Mouse (Mus musculus): ENCODE data around the gene Car5a. TPM values are rescaled to one million over a fixed set of nuclear protein-coding genes. Genes with fewer than 3 reads are reported as not detected.

The Car5a gene
- polyA plus RNA-seq, 1 experiment from 2014 or later: not detected

GRCm38 (mm10) chr8:121977819-121978590 is 33.3 kb upstream of the Car5a start:
- peak; percentile 80 for DNase-seq (ENCODE audit: low spot score)
- Histone ChIP-seq H3K27me3 (ENCODE audit: control insufficient read depth, insufficient read depth, low read length) (no peaks in the 10 kb centered on the region), H3K4me2 (replicated peaks) (no peak overlapping the region), H3K4me3 (replicated peaks; ENCODE audit: low read length) (no peak overlapping the region), H3K9ac (no peak overlapping the region), H3K9me3 (ENCODE audit: control insufficient read depth, low read length) (no peaks in the 10 kb centered on the region), H3K4me1 (replicated peaks; ENCODE audit: control insufficient read depth, insufficient read depth, low read length) (no peaks in the 10 kb centered on the region), H3K36me3 (replicated peaks; ENCODE audit: control insufficient read depth, insufficient read depth) (peaks cover 86% of the 10 kb centered on the region), H3K27ac (no peak overlapping the region)
- 68% methylated on average over 8 of the region's 8 CpGs for WGBS
- ATAC-seq (ENCODE audit: low FRiP score): peak; percentile 43; the same call in 1 of the 2 replicates

DNA sequence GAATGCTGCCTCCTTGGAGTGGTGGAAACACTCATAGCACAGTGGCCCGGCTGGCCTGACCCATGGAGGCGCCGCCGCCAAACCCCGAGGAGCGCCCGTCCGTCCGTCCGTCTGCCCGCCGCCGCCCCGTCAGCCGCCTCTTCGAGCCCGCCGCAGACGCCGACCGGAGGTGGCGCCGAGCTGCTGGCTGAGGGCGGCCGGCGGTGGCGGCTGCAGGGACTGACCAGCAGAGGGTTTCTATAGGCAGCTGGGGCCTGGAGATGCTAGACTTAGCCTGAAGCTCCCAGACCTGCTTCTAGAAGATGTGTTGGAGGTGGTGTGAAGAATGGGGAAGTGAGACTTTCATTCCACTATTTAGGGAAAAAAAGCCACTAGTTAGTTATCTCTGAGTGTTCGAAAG is 29.2 kb upstream of the Car5a start:
- WGBS: 95% methylated on average over 28 of the region's 28 CpGs

GRCm38 (mm10) chr8:121971488-121972058 is 26.9 kb upstream of the Car5a start:
- peaks cover 31% of the 10 kb centered on the region for H3K4me1 ChIP-seq (replicated peaks; ENCODE audit: control insufficient read depth, insufficient read depth, low read length)
- no peaks in the 10 kb centered on the region for H3K9me3 ChIP-seq (ENCODE audit: control insufficient read depth, low read length)
- H3K27me3 ChIP-seq (ENCODE audit: control insufficient read depth, insufficient read depth, low read length): no peaks in the 10 kb centered on the region
- 65% methylated on average over 17 of the region's 17 CpGs for WGBS
- H3K4me2 ChIP-seq (replicated peaks): no peak overlapping the region
- no peak overlapping the region for H3K4me3 ChIP-seq (replicated peaks; ENCODE audit: low read length)
- H3K36me3 ChIP-seq (replicated peaks; ENCODE audit: control insufficient read depth, insufficient read depth): peaks cover 30% of the 10 kb centered on the region
- 0 out of 2 replicates have a peak overlapping the region, but pooled peaks have one; percentile 11 for H3K9ac ChIP-seq
- ATAC-seq (ENCODE audit: low FRiP score) (no peak), DNase-seq (ENCODE audit: low spot score) (no peak)
- peak overlapping the region; percentile 35; the same call in 1 of the 2 replicates for H3K27ac ChIP-seq

More for the DNA sequence above, 29.2 kb upstream of the Car5a start:
- DNase-seq (ENCODE audit: low spot score) (no peak), ATAC-seq (ENCODE audit: low FRiP score) (no peak)
- H3K27ac ChIP-seq: no peak overlapping the region
- H3K4me2 ChIP-seq (replicated peaks): no peak overlapping the region
- no peaks in the 10 kb centered on the region for H3K27me3 ChIP-seq (ENCODE audit: control insufficient read depth, insufficient read depth, low read length)
- no peak overlapping the region for H3K4me3 ChIP-seq (replicated peaks; ENCODE audit: low read length)
- H3K4me1 ChIP-seq (replicated peaks; ENCODE audit: control insufficient read depth, insufficient read depth, low read length): peaks cover 10% of the 10 kb centered on the region; the same call in 1 of the 2 replicates
- no peak overlapping the region for H3K9ac ChIP-seq
- H3K9me3 ChIP-seq (ENCODE audit: control insufficient read depth, low read length): no peaks in the 10 kb centered on the region
- H3K36me3 ChIP-seq (replicated peaks; ENCODE audit: control insufficient read depth, insufficient read depth): peaks cover 50% of the 10 kb centered on the region

- Histone ChIP-seq H3K27ac (no peak overlapping the region), H3K9ac (0 out of 2 replicates have a peak overlapping the region, but pooled peaks have one; percentile 28), H3K36me3 (replicated peaks; ENCODE audit: control insufficient read depth, insufficient read depth) (peaks cover 16% of the 10 kb centered on the region), H3K9me3 (ENCODE audit: control insufficient read depth, low read length) (no peaks in the 10 kb centered on the region), H3K4me3 (replicated peaks; ENCODE audit: low read length) (no peak overlapping the region), H3K4me2 (replicated peaks) (no peak overlapping the region), H3K4me1 (replicated peaks; ENCODE audit: control insufficient read depth, insufficient read depth, low read length) (peaks cover 41% of the 10 kb centered on the region), H3K27me3 (ENCODE audit: control insufficient read depth, insufficient read depth, low read length) (no peaks in the 10 kb centered on the region)
- WGBS: 82% methylated on average over 8 of the region's 8 CpGs
- DNase-seq (ENCODE audit: low spot score) (no peak), ATAC-seq (ENCODE audit: low FRiP score) (no peak)
Measured at GRCm38 (mm10) chr8:121970225-121970624, 25.5 kb upstream of the Car5a start.

- 74% methylated on average over 4 of the region's 4 CpGs for WGBS
- Histone ChIP-seq H3K4me2 (replicated peaks) (no peak overlapping the region), H3K4me1 (replicated peaks; ENCODE audit: control insufficient read depth, insufficient read depth, low read length) (peaks cover 41% of the 10 kb centered on the region)
Measured at GRCm38 (mm10) chr8:121968542-121968941, 23.8 kb upstream of the Car5a start.

GRCm38 (mm10) chr8:121967977-121968376 is 23.3 kb upstream of the Car5a start:
- DNase-seq (ENCODE audit: low spot score): no peak
- WGBS: 39% methylated on average over 4 of the region's 4 CpGs

More at GRCm38 (mm10) chr8:121968542-121968941, 23.8 kb upstream of the Car5a start:
- no peak overlapping the region for H3K9ac ChIP-seq
- H3K4me3 ChIP-seq (replicated peaks; ENCODE audit: low read length): no peak overlapping the region
- no peaks in the 10 kb centered on the region for H3K27me3 ChIP-seq (ENCODE audit: control insufficient read depth, insufficient read depth, low read length)
- DNase-seq (ENCODE audit: low spot score): no peak
- no peak for ATAC-seq (ENCODE audit: low FRiP score)
- H3K36me3 ChIP-seq (replicated peaks; ENCODE audit: control insufficient read depth, insufficient read depth): no peaks in the 10 kb centered on the region
- no peaks in the 10 kb centered on the region for H3K9me3 ChIP-seq (ENCODE audit: control insufficient read depth, low read length)
- peak overlapping the region; percentile 65 for H3K27ac ChIP-seq

GRCm38 (mm10) chr8:121966714-121967448 is 22.2 kb upstream of the Car5a start:
- Histone ChIP-seq H3K4me1 (replicated peaks; ENCODE audit: control insufficient read depth, insufficient read depth, low read length) (peaks cover 41% of the 10 kb centered on the region), H3K4me2 (replicated peaks) (no peak overlapping the region), H3K36me3 (replicated peaks; ENCODE audit: control insufficient read depth, insufficient read depth) (no peaks in the 10 kb centered on the region), H3K4me3 (replicated peaks; ENCODE audit: low read length) (no peak overlapping the region), H3K9ac (no peak overlapping the region), H3K27ac (no peak overlapping the region), H3K9me3 (ENCODE audit: control insufficient read depth, low read length) (no peaks in the 10 kb centered on the region), H3K27me3 (ENCODE audit: control insufficient read depth, insufficient read depth, low read length) (no peaks in the 10 kb centered on the region)
- DNase-seq (ENCODE audit: low spot score) (no peak), ATAC-seq (ENCODE audit: low FRiP score) (peak; percentile 56; the same call in 1 of the 2 replicates)
- WGBS: 44% methylated on average over 7 of the region's 7 CpGs

More at GRCm38 (mm10) chr8:121967977-121968376, 23.3 kb upstream of the Car5a start:
- H3K4me3 ChIP-seq (replicated peaks; ENCODE audit: low read length): no peak overlapping the region
- no peak overlapping the region for H3K4me2 ChIP-seq (replicated peaks)
- no peaks in the 10 kb centered on the region for H3K36me3 ChIP-seq (replicated peaks; ENCODE audit: control insufficient read depth, insufficient read depth)
- no peaks in the 10 kb centered on the region for H3K27me3 ChIP-seq (ENCODE audit: control insufficient read depth, insufficient read depth, low read length)
- peaks cover 41% of the 10 kb centered on the region for H3K4me1 ChIP-seq (replicated peaks; ENCODE audit: control insufficient read depth, insufficient read depth, low read length)
- no peak for ATAC-seq (ENCODE audit: low FRiP score)
- H3K9ac ChIP-seq: no peak overlapping the region
- peak overlapping the region; percentile 65 for H3K27ac ChIP-seq
- no peaks in the 10 kb centered on the region for H3K9me3 ChIP-seq (ENCODE audit: control insufficient read depth, low read length)

GRCm38 (mm10) chr8:121966110-121966509 is 21.4 kb upstream of the Car5a start:
- no peak overlapping the region for H3K4me2 ChIP-seq (replicated peaks)
- no peaks in the 10 kb centered on the region for H3K9me3 ChIP-seq (ENCODE audit: control insufficient read depth, low read length)
- H3K4me3 ChIP-seq (replicated peaks; ENCODE audit: low read length): no peak overlapping the region
- no peaks in the 10 kb centered on the region for H3K27me3 ChIP-seq (ENCODE audit: control insufficient read depth, insufficient read depth, low read length)
- no peak overlapping the region for H3K27ac ChIP-seq
- ATAC-seq (ENCODE audit: low FRiP score) (no peak), DNase-seq (ENCODE audit: low spot score) (no peak)
- WGBS: 64% methylated on average over 5 of the region's 5 CpGs
- H3K36me3 ChIP-seq (replicated peaks; ENCODE audit: control insufficient read depth, insufficient read depth): no peaks in the 10 kb centered on the region
- H3K4me1 ChIP-seq (replicated peaks; ENCODE audit: control insufficient read depth, insufficient read depth, low read length): peaks cover 34% of the 10 kb centered on the region
- no peak overlapping the region for H3K9ac ChIP-seq
